Mouse (Mus musculus): Measurements from ENCODE around the gene Iqcc. TPM values are rescaled to one million over a fixed set of nuclear protein-coding genes. Genes with fewer than 3 reads are reported as not detected.

Gene Iqcc
- polyA plus RNA-seq (2015; fragmentation: Nextera tagmentation; extraction: Ambion mirVana), result 24.9 and 26.7 TPM in 2 replicates

GRCm38 (mm10) chr4:129618786-129619691 is at the start of gene Iqcc:
Iqcc (minus strand) TSS chr4:129619099.
- peak; percentile 93 for ATAC-seq
- 4% methylated on average over 44 of the region's 44 CpGs for WGBS
- Histone ChIP-seq H3K9ac (peak within 1 kb of the TSS; percentile 70), H3K27ac (peak within 1 kb of the TSS; percentile 83), H3K4me2 (replicated peaks) (peak within 1 kb of the TSS; percentile 70), H3K4me1 (replicated peaks) (peaks cover 23% of the 10 kb centered on the region), H3K36me3 (no peaks in the 10 kb centered on the region), H3K4me3 (replicated peaks) (peak within 1 kb of the TSS; percentile 65), H3K9me3 (no peaks in the 10 kb centered on the region), H3K27me3 (replicated peaks) (no peaks in the 10 kb centered on the region)

GRCm38 (mm10) chr4:129662255-129662813 is 43.4 kb upstream of the Iqcc start:
- H3K27ac ChIP-seq, result no peak overlapping the region
- no peaks in the 10 kb centered on the region for H3K4me1 ChIP-seq (replicated peaks)
- H3K4me3 ChIP-seq (replicated peaks), result no peak overlapping the region
- H3K36me3 ChIP-seq, result peaks cover 19% of the 10 kb centered on the region
- no peak overlapping the region for H3K9ac ChIP-seq
- ATAC-seq, result no peak
- H3K9me3 ChIP-seq, result no peaks in the 10 kb centered on the region
- WGBS, result 71% methylated on average over 3 of the region's 3 CpGs
- H3K4me2 ChIP-seq (replicated peaks), result no peak overlapping the region
- H3K27me3 ChIP-seq (replicated peaks), result no peaks in the 10 kb centered on the region

GRCm38 (mm10) chr4:129661584-129661983 is 42.7 kb upstream of the Iqcc start:
- Histone ChIP-seq H3K9me3 (no peaks in the 10 kb centered on the region), H3K4me3 (replicated peaks) (no peak overlapping the region), H3K36me3 (peaks cover 20% of the 10 kb centered on the region), H3K4me2 (replicated peaks) (no peak overlapping the region), H3K27me3 (replicated peaks) (no peaks in the 10 kb centered on the region), H3K27ac (no peak overlapping the region), H3K4me1 (replicated peaks) (no peaks in the 10 kb centered on the region), H3K9ac (no peak overlapping the region)
- 51% methylated on average over 3 of the region's 3 CpGs for whole genome bisulfite sequencing
- ATAC-seq, result no peak

GRCm38 (mm10) chr4:129654770-129655169 is 35.9 kb upstream of the Iqcc start:
- Histone ChIP-seq H3K27me3 (replicated peaks) (no peaks in the 10 kb centered on the region), H3K9me3 (no peaks in the 10 kb centered on the region), H3K27ac (no peak overlapping the region), H3K9ac (no peak overlapping the region), H3K4me2 (replicated peaks) (no peak overlapping the region), H3K4me1 (replicated peaks) (no peaks in the 10 kb centered on the region), H3K36me3 (peaks cover 45% of the 10 kb centered on the region), H3K4me3 (replicated peaks) (no peak overlapping the region)
- ATAC-seq, result no peak
- whole genome bisulfite sequencing, result 90% methylated on average over 14 of the region's 14 CpGs

GRCm38 (mm10) chr4:129650359-129650758 is 31.5 kb upstream of the Iqcc start:
- Histone ChIP-seq H3K4me3 (replicated peaks) (no peak overlapping the region), H3K9me3 (no peaks in the 10 kb centered on the region), H3K9ac (no peak overlapping the region), H3K4me2 (replicated peaks) (no peak overlapping the region), H3K27me3 (replicated peaks) (no peaks in the 10 kb centered on the region), H3K27ac (no peak overlapping the region), H3K4me1 (replicated peaks) (no peaks in the 10 kb centered on the region), H3K36me3 (peaks cover 57% of the 10 kb centered on the region)
- 91% methylated on average over 8 of the region's 8 CpGs for WGBS
- ATAC-seq, result no peak

- Histone ChIP-seq H3K4me1 (replicated peaks) (no peaks in the 10 kb centered on the region), H3K36me3 (peaks cover 46% of the 10 kb centered on the region), H3K4me2 (replicated peaks) (no peak overlapping the region), H3K9me3 (no peaks in the 10 kb centered on the region), H3K27me3 (replicated peaks) (no peaks in the 10 kb centered on the region), H3K27ac (no peak overlapping the region), H3K9ac (no peak overlapping the region), H3K4me3 (replicated peaks) (no peak overlapping the region)
- 83% methylated on average over 1 of the region's 1 CpGs for WGBS
- no peak for ATAC-seq
Measured at GRCm38 (mm10) chr4:129648656-129649055, 29.8 kb upstream of the Iqcc start.

GRCm38 (mm10) chr4:129645204-129645603 is 26.3 kb upstream of the Iqcc start:
- Histone ChIP-seq H3K9ac (no peak overlapping the region), H3K4me3 (replicated peaks) (no peak overlapping the region), H3K36me3 (peaks cover 33% of the 10 kb centered on the region), H3K4me2 (replicated peaks) (no peak overlapping the region), H3K27ac (no peak overlapping the region), H3K9me3 (no peaks in the 10 kb centered on the region), H3K27me3 (replicated peaks) (no peaks in the 10 kb centered on the region), H3K4me1 (replicated peaks) (0 out of 2 replicates have a peak, but pooled peaks cover 2% of the 10 kb centered on the region)
- WGBS, result 91% methylated on average over 6 of the region's 6 CpGs
- ATAC-seq, result no peak

GRCm38 (mm10) chr4:129641756-129642155 is 22.9 kb upstream of the Iqcc start:
- 41% methylated on average over 5 of the region's 5 CpGs for WGBS
- no peak for ATAC-seq
- Histone ChIP-seq H3K27ac (no peak overlapping the region), H3K4me2 (replicated peaks) (peak overlapping the region; percentile 69; the same call in 1 of the 2 replicates), H3K36me3 (peaks cover 23% of the 10 kb centered on the region), H3K27me3 (replicated peaks) (no peaks in the 10 kb centered on the region), H3K9ac (no peak overlapping the region), H3K9me3 (no peaks in the 10 kb centered on the region), H3K4me3 (replicated peaks) (no peak overlapping the region), H3K4me1 (replicated peaks) (peaks cover 11% of the 10 kb centered on the region)

- Histone ChIP-seq H3K4me2 (replicated peaks) (peak within 1 kb of the TSS; percentile 69), H3K4me1 (replicated peaks) (peaks cover 11% of the 10 kb centered on the region), H3K9ac (peak within 1 kb of the TSS; percentile 60), H3K9me3 (no peaks in the 10 kb centered on the region), H3K27ac (peak within 1 kb of the TSS; percentile 94), H3K27me3 (replicated peaks) (no peaks in the 10 kb centered on the region), H3K36me3 (peaks cover 21% of the 10 kb centered on the region), H3K4me3 (replicated peaks) (peak within 1 kb of the TSS; percentile 69)
- under 1% methylated on average over 60 of the region's 60 CpGs for WGBS
- peak; percentile 97 for ATAC-seq
Measured at GRCm38 (mm10) chr4:129640638-129641467, 22.0 kb upstream of the Iqcc start, which contains the start of gene Txlna. Txlna (minus strand) TSS chr4:129641065.

- Histone ChIP-seq H3K4me1 (replicated peaks) (peaks cover 11% of the 10 kb centered on the region), H3K4me2 (replicated peaks) (peak overlapping the region; percentile 69), H3K9me3 (no peaks in the 10 kb centered on the region), H3K36me3 (peaks cover 16% of the 10 kb centered on the region), H3K27me3 (replicated peaks) (no peaks in the 10 kb centered on the region), H3K4me3 (replicated peaks) (peak overlapping the region; percentile 69), H3K27ac (peak overlapping the region; percentile 94), H3K9ac (peak overlapping the region; percentile 60)
- peak; percentile 44 for ATAC-seq
- 2% methylated on average over 17 of the region's 17 CpGs for WGBS
Measured at GRCm38 (mm10) chr4:129640101-129640637, 21.3 kb upstream of the Iqcc start.

- H3K27me3 ChIP-seq (replicated peaks), result no peaks in the 10 kb centered on the region
- H3K36me3 ChIP-seq, result peaks cover 25% of the 10 kb centered on the region
- no peaks in the 10 kb centered on the region for H3K9me3 ChIP-seq
- no peak overlapping the region for H3K9ac ChIP-seq
- H3K27ac ChIP-seq, result no peak overlapping the region
- peak overlapping the region; percentile 69 for H3K4me2 ChIP-seq (replicated peaks)
- peaks cover 11% of the 10 kb centered on the region for H3K4me1 ChIP-seq (replicated peaks)
- no peak overlapping the region for H3K4me3 ChIP-seq (replicated peaks)
- ATAC-seq, result no peak
- 85% methylated on average over 15 of the region's 15 CpGs for WGBS
Measured at GRCm38 (mm10) chr4:129639221-129639620, 20.3 kb upstream of the Iqcc start.

- Histone ChIP-seq H3K36me3 (peaks cover 62% of the 10 kb centered on the region), H3K27me3 (replicated peaks) (no peaks in the 10 kb centered on the region), H3K9ac (no peak overlapping the region), H3K9me3 (no peaks in the 10 kb centered on the region), H3K4me2 (replicated peaks) (no peak overlapping the region), H3K4me1 (replicated peaks) (peaks cover 1% of the 10 kb centered on the region; the same call in 1 of the 2 replicates), H3K4me3 (replicated peaks) (no peak overlapping the region), H3K27ac (no peak overlapping the region)
- WGBS, result 81% methylated on average over 6 of the region's 6 CpGs
- no peak for ATAC-seq
Measured at GRCm38 (mm10) chr4:129633852-129634251, 15.0 kb upstream of the Iqcc start.

All from intestine, embryonic 15.5 days (tissue).